Mouse (Mus musculus): ENCODE results near the gene Supt20. TPM values are rescaled to one million over a fixed set of nuclear protein-coding genes. Genes with fewer than 3 reads are reported as not detected.

Gene Supt20
- polyA plus RNA-seq (2012; ENCODE audit: insufficient read depth, insufficient read length, low replicate concordance, missing spikeins): not detected in 2 replicates

DNA sequence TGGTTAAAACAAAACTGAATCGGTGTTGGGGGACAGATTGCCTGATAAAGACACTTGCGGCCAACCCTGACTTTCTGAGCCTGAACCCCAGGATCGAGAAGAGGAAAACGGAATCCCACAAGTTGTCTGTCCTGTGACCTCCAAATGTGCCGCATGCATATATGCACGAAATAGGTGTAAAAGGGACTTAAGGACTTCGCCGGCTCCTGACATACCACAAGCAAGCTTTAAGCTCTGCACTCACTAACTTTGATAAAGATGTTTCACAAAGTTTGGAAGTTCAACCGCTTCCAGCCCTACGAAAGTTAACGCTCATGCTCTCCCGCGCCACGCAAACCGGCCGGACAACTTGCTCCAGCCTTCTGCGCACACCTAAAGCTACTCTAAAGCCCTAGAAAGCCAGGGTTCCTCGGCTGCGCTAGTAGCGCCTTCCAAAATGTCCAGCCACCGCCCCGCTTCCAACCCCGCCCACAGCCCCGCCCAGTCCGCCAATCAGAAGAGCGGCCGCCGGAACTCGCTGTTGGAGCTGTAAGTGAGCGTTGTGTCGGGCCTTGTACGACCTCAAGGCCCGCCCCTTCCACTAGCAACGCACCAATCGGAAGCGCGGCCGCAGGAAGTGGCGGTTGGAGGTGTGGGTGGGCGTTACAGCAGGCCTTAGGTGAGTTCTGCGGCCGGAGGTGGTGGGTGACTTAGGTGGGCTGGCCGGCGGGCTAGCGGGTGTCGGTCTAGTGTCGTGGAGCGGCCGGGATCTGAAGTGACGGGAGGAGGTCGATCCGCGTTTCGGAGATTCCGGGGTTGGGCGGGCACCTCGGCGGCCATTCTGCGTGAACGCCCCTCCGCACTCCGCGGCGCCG, at the start of gene Supt20:
Supt20 (plus strand) TSS at position 606 of the 854 bp plus-strand sequence.
- 2% methylated on average over 65 of the region's 65 CpGs for WGBS
- H3K27ac ChIP-seq (ENCODE audit: insufficient read depth, low read depth, low read length): peak within 1 kb of the TSS; percentile 23; the same call in 1 of the 2 replicates
- H3K4me1 ChIP-seq (ENCODE audit: control insufficient read depth, insufficient read depth, low read length): peaks cover 3% of the 10 kb centered on the region
- H3K4me3 ChIP-seq (ENCODE audit: insufficient read depth, low read depth, low read length): peak within 1 kb of the TSS; percentile 99
- TF ChIP-seq POLR2A (IDR thresholded peaks at IDR 0.05; ENCODE audit: insufficient read depth, low read depth, low read length) (peak; percentile 49; the same call in 1 of the 2 replicates), CTCF (IDR thresholded peaks at IDR 0.05; ENCODE audit: insufficient read depth, low read depth, low read length) (no peak)

DNA sequence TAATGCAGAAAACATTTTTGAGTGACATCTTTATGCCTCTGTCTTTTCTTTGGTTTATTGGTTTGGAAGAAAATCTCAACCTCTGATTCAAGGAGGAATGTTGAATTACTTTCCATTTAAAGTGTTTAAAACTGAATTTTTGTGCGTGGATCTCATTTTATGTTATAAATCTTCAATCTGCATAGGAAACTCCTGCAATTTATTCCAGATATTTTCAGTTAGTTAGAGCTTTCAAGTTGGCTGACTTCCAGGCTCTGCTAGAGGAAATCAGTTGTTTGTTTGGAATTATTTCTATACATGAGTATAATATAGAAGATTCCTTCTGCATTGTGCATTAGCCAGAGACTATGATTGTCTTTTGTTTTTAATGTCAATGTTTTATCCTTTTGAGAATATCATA, 49.8 kb upstream of the Supt20 start:
- Histone ChIP-seq H3K4me1 (ENCODE audit: control insufficient read depth, insufficient read depth, low read length) (no peaks in the 10 kb centered on the region), H3K4me3 (ENCODE audit: insufficient read depth, low read depth, low read length) (no peak overlapping the region), H3K27ac (ENCODE audit: insufficient read depth, low read depth, low read length) (no peak overlapping the region)
- no peak for TF ChIP-seq POLR2A (IDR thresholded peaks at IDR 0.05; ENCODE audit: insufficient read depth, low read depth, low read length)
- TF ChIP-seq CTCF (IDR thresholded peaks at IDR 0.05; ENCODE audit: insufficient read depth, low read depth, low read length): no peak
- 78% methylated on average over 1 of the region's 1 CpGs for WGBS

DNA sequence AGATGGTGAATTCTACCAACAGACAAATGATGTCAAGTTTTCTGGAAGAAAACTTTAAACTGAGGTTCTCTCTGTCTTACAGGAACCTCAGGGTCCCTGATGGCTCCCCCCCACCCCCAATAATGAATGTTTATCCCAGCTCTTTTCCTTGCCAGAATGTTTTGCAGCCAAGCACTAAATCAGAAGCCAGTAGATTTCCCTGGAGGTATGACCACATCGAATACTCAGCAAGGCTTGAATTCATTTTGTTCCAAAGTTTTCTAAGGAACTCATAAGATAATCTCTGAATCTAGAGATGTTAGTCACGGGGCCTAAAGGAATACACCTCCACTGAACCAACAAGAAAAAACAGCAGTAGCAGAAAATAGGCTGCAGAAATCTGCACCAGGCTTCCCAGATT, 45.0 kb upstream of the Supt20 start:
- TF ChIP-seq POLR2A (IDR thresholded peaks at IDR 0.05; ENCODE audit: insufficient read depth, low read depth, low read length) (no peak), CTCF (IDR thresholded peaks at IDR 0.05; ENCODE audit: insufficient read depth, low read depth, low read length) (no peak)
- Histone ChIP-seq H3K4me1 (ENCODE audit: control insufficient read depth, insufficient read depth, low read length) (no peaks in the 10 kb centered on the region), H3K4me3 (ENCODE audit: insufficient read depth, low read depth, low read length) (no peak overlapping the region), H3K27ac (ENCODE audit: insufficient read depth, low read depth, low read length) (no peak overlapping the region)
- 54% methylated on average over 2 of the region's 2 CpGs for WGBS

DNA sequence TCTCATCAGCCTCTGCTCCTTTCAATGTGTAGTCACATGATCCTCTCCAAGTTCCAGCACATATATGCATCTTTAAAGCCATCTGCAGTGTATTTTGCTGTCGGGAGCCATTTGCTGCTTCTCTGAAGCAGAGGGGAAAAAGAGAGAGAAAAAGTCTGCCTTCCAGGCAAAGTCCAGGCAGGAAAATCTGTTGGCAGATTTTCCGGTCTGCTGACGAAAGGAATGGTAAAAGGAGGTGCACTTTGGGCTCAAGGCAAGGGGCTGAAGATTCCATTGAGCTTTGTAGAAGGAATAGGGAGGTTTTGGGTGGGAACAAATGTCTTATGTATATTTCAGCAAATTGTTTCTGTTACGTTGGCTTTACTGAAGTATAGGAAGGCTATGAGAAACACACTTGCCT, 41.0 kb upstream of the Supt20 start:
- Histone ChIP-seq H3K27ac (ENCODE audit: insufficient read depth, low read depth, low read length) (no peak overlapping the region), H3K4me1 (ENCODE audit: control insufficient read depth, insufficient read depth, low read length) (no peaks in the 10 kb centered on the region), H3K4me3 (ENCODE audit: insufficient read depth, low read depth, low read length) (no peak overlapping the region)
- TF ChIP-seq POLR2A (IDR thresholded peaks at IDR 0.05; ENCODE audit: insufficient read depth, low read depth, low read length) (no peak), CTCF (IDR thresholded peaks at IDR 0.05; ENCODE audit: insufficient read depth, low read depth, low read length) (no peak)
- 76% methylated on average over 4 of the region's 4 CpGs for WGBS

DNA sequence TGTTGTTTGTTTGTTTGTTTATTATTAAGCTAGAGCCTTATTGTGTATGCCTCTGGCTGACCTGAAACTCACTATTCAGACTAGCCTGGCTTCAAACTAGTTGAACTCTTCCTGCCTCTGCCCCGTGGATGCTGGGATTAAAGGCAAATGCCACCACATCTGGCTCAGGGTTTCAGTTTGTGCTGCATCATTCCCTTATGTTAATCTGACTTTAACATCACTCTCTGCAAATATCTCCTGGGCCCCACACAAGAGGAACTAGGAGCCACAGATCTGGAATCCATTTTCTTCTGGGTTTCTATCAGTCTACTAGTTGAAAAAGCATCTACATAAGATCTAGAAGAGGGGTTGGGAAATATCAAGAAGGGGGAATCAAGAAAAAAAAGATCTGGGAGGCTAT, 38.4 kb upstream of the Supt20 start:
- H3K4me3 ChIP-seq (ENCODE audit: insufficient read depth, low read depth, low read length): no peak overlapping the region
- no peak overlapping the region for H3K27ac ChIP-seq (ENCODE audit: insufficient read depth, low read depth, low read length)
- WGBS: 100% methylated on average over 1 of the region's 1 CpGs
- no peaks in the 10 kb centered on the region for H3K4me1 ChIP-seq (ENCODE audit: control insufficient read depth, insufficient read depth, low read length)
- TF ChIP-seq POLR2A (IDR thresholded peaks at IDR 0.05; ENCODE audit: insufficient read depth, low read depth, low read length) (no peak), CTCF (IDR thresholded peaks at IDR 0.05; ENCODE audit: insufficient read depth, low read depth, low read length) (no peak)

DNA sequence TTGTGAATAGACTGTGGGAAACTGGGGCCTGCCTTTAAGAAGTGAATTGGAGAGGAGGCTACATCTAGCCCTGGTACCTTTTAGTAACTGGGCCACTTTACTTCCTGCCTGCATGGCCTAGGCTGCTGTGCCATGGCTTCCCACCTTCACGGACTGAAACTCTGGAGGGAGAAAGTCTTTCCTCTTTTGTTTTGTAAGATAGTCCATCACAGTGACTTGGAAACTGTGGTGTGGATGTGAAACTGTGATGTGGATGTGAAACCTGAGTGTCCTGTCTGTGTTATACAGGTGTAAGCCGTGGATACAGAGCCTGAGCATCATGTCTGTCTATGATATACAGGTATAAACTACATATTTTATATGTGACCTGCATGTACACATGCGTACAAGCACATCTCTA, 35.5 kb upstream of the Supt20 start:
- no peak for TF ChIP-seq POLR2A (IDR thresholded peaks at IDR 0.05; ENCODE audit: insufficient read depth, low read depth, low read length)
- TF ChIP-seq CTCF (IDR thresholded peaks at IDR 0.05; ENCODE audit: insufficient read depth, low read depth, low read length): no peak
- H3K4me1 ChIP-seq (ENCODE audit: control insufficient read depth, insufficient read depth, low read length): no peaks in the 10 kb centered on the region
- H3K27ac ChIP-seq (ENCODE audit: insufficient read depth, low read depth, low read length): no peak overlapping the region
- 80% methylated on average over 3 of the region's 3 CpGs for WGBS
- H3K4me3 ChIP-seq (ENCODE audit: insufficient read depth, low read depth, low read length): no peak overlapping the region

DNA sequence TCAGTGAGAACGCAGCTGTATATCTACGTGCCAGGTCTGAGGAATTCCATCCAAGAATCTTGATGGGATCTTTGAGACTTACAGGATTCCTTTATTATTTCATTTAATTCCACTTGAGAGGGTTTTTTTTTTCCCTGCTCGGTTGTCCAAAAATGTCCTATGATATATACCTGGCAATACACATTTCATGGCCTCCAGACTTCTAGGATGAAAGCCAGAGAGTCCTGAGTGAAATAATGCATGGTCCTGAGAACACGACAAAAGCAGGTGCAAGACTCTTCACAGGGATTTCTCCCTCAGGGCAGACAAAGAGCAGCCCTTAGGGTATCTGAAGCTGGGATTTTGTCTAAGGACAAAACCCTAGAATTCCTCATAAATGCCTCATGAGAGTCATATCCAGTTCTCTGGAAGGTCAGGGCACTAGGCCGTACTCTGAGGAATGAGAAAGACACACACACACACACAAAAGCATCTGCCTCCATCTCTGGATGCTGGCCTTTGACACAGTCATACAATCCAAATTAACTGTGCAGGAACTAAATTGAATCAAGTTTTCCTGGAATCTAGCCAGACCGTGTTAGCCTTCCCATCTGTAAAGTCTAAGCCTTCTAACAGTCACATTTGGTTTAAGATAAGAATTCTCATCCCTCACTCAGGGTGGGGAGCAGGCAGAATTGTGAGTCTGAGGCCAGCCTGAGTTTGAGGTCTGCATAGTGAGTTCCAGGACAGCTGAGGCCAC, 34.5 kb upstream of the Supt20 start:
- no peak for TF ChIP-seq POLR2A (IDR thresholded peaks at IDR 0.05; ENCODE audit: insufficient read depth, low read depth, low read length)
- TF ChIP-seq CTCF (IDR thresholded peaks at IDR 0.05; ENCODE audit: insufficient read depth, low read depth, low read length): no peak
- WGBS: 85% methylated on average over 6 of the region's 6 CpGs
- Histone ChIP-seq H3K4me3 (ENCODE audit: insufficient read depth, low read depth, low read length) (no peak overlapping the region), H3K4me1 (ENCODE audit: control insufficient read depth, insufficient read depth, low read length) (no peaks in the 10 kb centered on the region), H3K27ac (ENCODE audit: insufficient read depth, low read depth, low read length) (no peak overlapping the region)

DNA sequence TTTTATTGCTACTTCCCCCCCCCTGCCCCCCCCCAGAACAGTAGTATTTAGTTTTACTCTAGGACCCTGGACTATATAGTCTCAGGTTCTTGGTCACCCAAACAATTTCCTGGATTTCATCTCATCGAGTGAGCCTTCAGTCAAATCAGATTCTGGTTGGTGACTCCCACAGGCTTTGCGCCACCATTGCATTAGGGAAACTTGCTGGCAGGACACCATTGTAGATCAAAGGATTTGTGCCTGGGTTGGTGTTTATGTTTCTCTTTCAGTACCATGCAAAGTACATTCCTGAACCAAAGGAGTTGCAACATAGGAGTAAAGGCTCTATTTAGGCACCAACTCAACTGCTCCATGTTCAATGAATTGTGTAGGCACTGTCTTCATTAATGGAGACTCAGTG, 32.9 kb upstream of the Supt20 start:
- Histone ChIP-seq H3K27ac (ENCODE audit: insufficient read depth, low read depth, low read length) (no peak overlapping the region), H3K4me1 (ENCODE audit: control insufficient read depth, insufficient read depth, low read length) (no peaks in the 10 kb centered on the region), H3K4me3 (ENCODE audit: insufficient read depth, low read depth, low read length) (no peak overlapping the region)
- WGBS: 93% methylated on average over 2 of the region's 2 CpGs
- TF ChIP-seq POLR2A (IDR thresholded peaks at IDR 0.05; ENCODE audit: insufficient read depth, low read depth, low read length) (no peak), CTCF (IDR thresholded peaks at IDR 0.05; ENCODE audit: insufficient read depth, low read depth, low read length) (no peak)

DNA sequence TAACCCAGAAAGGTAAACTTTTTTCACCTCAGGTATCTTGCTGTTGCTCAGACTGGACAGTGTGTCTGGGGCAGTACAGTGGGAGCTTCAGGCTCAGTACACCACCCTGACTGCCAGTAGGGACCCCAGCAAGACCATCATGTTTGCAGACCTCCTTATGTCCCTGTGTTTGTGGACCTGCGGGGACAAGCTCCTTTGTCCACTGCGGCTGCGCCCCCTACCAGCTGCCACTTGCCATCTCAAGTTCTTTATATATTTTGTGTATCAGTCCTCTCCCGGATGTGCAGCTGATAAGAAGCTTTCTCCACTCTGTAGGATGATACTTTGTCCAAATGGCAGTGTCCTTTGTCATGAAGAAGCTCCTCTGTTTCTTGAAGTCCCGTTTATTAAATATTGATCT, 30.2 kb upstream of the Supt20 start:
- Histone ChIP-seq H3K27ac (ENCODE audit: insufficient read depth, low read depth, low read length) (no peak overlapping the region), H3K4me1 (ENCODE audit: control insufficient read depth, insufficient read depth, low read length) (no peaks in the 10 kb centered on the region), H3K4me3 (ENCODE audit: insufficient read depth, low read depth, low read length) (no peak overlapping the region)
- no peak for TF ChIP-seq POLR2A (IDR thresholded peaks at IDR 0.05; ENCODE audit: insufficient read depth, low read depth, low read length)
- TF ChIP-seq CTCF (IDR thresholded peaks at IDR 0.05; ENCODE audit: insufficient read depth, low read depth, low read length): no peak
- 65% methylated on average over 5 of the region's 5 CpGs for WGBS
